Mouse (Mus musculus) WW6 (cell line): ENCODE measurements around the gene Cdh12.
"Not testable (repeated sequence)": the region's sequence is repeated elsewhere in the genome, so short reads cannot be mapped to it uniquely, and the experiment has no call there.

Source experiments
- DNase-seq: peaks from one replicate; pipeline ENCODE4 v3.0.0-alpha.2; 2013; ENCODE audit warnings: low read depth, low spot score

Gene Cdh12

GRCm38 (mm10) chr15:21375460-21375859, 926.4 kb downstream of the Cdh12 start:
- DNase-seq, result no peak

- no peak for DNase-seq
Measured at GRCm38 (mm10) chr15:21375871-21376270, 926.8 kb downstream of the Cdh12 start.

- not testable (repeated sequence) for DNase-seq
Measured at GRCm38 (mm10) chr15:21391442-21391841, 942.4 kb downstream of the Cdh12 start.

- DNase-seq, result no peak
Measured at GRCm38 (mm10) chr15:21393080-21393479, 944.0 kb downstream of the Cdh12 start.

GRCm38 (mm10) chr15:21405196-21405595, 956.1 kb downstream of the Cdh12 start:
- DNase-seq, result no peak

- no peak for DNase-seq
Measured at GRCm38 (mm10) chr15:21407324-21408044, 958.4 kb downstream of the Cdh12 start.

GRCm38 (mm10) chr15:21437347-21437746, 988.3 kb downstream of the Cdh12 start:
- DNase-seq, result no peak

- DNase-seq, result no peak
Measured at GRCm38 (mm10) chr15:21437924-21438323, 988.9 kb downstream of the Cdh12 start.

- DNase-seq, result no peak
Measured at GRCm38 (mm10) chr15:21458098-21458497, 1009.0 kb downstream of the Cdh12 start.

GRCm38 (mm10) chr15:21519355-21519869, 1070.3 kb downstream of the Cdh12 start:
- no peak for DNase-seq

- DNase-seq, result no peak
Measured at GRCm38 (mm10) chr15:21530804-21531203, 1081.7 kb downstream of the Cdh12 start.

- no peak for DNase-seq
Measured at GRCm38 (mm10) chr15:21536909-21537308, 1087.8 kb downstream of the Cdh12 start.

- DNase-seq, result no peak
Measured at GRCm38 (mm10) chr15:21544786-21545185, 1095.7 kb downstream of the Cdh12 start.

GRCm38 (mm10) chr15:21555981-21556380, 1106.9 kb downstream of the Cdh12 start:
- DNase-seq, result no peak

GRCm38 (mm10) chr15:21566314-21567051, 1117.4 kb downstream of the Cdh12 start:
- DNase-seq, result no peak

- no peak for DNase-seq
Measured at GRCm38 (mm10) chr15:21604510-21604909, 1155.4 kb downstream of the Cdh12 start.
